Mouse (Mus musculus) ZHBTc4 (cell line): ENCODE results near the gene Ccdc74a.
A peak's percentile ranks its signal among the peaks of the same experiment; 100 is the strongest.

Source experiments
- DNase-seq: peaks from one replicate; pipeline ENCODE4 v3.0.0-alpha.2; 2011; ENCODE audit warnings: low read depth, low spot score

Gene Ccdc74a

DNA sequence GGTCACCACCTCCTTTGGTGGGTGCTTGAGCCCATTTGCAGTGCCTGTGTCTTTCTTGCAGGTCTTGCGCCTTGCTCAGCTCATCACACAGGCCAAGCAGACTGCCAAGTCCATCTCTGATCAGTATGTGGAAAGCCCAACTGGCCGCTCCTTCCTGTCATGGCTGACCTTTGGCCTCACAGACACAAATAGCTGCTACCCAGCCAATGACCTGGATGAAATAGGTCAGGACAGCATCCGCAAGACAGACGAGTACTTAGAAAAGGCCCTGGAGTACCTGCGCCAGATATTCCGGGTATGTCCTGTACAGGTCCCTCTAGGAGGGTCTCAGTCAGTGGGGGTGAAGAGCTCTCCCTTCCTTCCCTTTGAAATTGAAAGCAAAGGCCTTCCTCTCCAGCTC lies 5.0 kb upstream of the Ccdc74a start:
- DNase-seq = no peak

GRCm38 (mm10) chr16:17642311-17642710 lies 4.0 kb upstream of the Ccdc74a start:
- DNase-seq = no peak

DNA sequence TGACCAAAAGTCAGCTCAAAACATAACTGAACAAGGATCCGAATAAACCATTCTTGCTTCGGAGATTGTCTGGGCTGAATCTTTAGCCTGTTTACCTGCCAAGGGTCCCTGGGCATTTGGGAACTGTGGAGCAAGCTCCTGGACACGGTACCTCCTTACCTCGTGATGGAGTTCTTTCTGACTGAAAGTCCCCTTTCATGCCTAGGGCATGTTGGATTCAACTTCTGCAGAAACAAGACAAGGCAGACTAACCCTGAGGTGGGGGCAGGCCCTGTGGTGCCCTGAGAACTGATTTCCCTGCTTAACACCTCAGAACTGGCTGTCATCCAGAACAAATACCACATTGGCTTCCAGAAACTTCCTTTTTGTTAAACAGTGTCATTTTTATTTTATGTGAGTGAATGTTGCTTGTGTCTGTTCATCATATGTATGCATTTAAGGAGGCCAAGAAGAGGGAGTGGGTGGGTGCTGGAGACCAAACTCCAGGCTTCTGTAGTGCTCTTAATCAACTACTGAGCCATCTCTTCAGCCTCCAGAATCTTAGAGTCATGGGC lies 2.8 kb upstream of the Ccdc74a start:
- no peak for DNase-seq

- no peak for DNase-seq
Measured at GRCm38 (mm10) chr16:17647156-17647555, 886 bp downstream of the Ccdc74a start.

DNA sequence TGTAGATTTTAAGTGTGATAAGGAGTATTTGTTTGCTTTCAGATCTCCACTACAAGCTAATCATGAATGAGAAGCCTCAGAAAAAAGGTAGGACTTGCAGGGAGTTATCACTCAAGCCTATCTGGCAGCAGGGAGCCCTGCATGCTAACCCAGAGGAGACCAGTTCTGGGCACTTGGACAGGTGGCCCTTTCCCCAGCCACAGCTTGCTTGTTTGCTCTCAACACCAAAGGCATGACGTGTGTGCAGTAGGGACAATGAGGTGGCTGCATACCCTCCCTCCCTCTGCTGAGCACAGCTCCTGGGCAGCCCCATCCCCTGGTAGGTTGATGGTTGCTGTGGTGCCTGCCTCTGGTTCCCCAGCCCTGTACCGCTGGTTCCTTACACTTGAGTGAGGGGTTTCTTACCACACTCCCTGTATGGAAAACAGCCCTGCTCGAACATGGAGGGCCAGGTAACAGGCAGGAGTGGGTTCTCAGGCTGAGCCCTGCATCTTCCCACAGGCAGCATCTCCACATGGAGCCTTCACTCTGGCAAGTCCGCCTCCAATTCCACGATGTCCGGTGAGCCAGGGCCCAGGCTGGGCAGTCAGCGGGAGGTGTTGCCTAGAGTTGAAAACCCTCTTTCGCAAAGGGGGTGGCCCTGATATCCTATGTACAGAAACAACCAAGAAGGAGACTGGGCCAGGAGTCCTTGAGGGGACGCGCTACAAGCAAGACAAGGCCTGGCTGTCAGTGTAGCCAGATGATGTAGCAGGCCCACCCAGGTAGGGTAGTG lies 1.5 kb downstream of the Ccdc74a start:
- no peak for DNase-seq

DNA sequence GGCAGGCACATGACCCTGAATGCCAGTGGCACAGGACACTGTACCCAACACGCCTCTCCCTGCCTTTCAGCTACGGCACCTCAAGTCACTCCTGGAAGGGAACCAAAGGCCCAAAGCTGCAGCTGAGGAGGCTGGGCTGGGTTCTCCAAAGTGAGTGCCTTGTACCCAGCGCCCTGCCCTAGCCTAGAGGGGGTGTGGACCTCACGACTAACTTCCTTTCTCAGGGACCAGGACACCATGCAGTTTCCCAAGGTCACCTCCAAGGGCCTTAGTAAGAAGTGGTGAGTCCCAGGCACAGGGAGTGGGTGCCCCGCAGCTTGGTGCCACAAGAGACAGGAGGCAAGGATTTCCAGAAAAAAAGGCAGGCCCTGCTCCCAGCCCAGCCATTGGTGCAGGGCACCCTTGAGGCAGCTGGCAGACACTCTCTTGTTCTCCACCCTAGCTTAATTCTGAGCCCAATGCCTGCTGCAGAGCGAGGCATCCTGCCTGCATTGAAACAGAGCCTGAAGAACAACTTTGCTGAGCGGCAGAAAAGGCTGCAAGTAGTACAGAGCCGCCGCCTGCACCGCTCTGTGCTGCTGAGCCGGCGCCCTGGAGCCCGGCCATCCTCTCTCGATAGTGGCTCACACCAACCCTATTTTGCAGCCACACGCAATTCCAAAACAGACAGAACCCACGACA lies 3.8 kb downstream of the Ccdc74a start:
- peak; percentile 61 for DNase-seq

DNA sequence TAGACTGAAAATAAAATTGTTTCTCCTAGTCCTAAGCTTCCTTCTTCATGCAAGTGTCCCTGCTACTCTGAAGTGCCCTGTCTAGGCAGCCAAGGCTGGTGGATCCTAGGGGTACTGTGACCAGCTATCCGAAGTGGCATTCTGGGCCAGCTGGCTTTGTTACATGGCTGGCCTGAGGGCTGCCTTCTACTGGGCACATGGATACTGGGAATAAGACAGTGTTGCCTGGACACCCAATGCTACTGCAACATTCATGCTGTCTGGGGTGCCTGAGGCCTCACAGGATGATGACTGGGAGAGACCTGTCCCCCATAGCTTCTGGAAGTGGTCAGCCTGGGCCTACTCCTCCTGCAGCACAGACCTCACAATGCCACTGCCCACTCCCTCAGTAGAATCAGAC lies 4.4 kb downstream of the Ccdc74a start:
- DNase-seq = no peak

GRCm38 (mm10) chr16:17652607-17653006 lies 6.3 kb downstream of the Ccdc74a start:
- no peak for DNase-seq

DNA sequence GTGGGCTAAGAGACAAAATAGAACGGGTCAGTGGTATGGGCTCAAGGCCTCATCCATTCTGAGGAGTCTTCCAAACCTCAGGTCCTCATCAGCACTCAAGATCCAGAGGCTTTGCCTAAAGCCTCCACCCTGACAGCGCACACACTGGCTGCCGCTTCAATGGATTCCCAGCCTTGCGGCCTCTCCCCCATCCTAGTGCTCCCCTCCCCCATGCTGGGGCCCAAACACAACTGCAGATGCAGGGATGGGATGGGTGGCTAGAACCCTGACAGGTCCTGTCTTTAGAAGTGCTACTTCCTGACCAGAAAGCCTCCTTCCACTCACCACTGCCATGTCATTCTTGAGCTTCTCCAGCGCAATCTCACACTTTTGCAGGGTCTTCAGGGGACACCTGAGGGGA lies 7.3 kb downstream of the Ccdc74a start:
- no peak for DNase-seq

DNA sequence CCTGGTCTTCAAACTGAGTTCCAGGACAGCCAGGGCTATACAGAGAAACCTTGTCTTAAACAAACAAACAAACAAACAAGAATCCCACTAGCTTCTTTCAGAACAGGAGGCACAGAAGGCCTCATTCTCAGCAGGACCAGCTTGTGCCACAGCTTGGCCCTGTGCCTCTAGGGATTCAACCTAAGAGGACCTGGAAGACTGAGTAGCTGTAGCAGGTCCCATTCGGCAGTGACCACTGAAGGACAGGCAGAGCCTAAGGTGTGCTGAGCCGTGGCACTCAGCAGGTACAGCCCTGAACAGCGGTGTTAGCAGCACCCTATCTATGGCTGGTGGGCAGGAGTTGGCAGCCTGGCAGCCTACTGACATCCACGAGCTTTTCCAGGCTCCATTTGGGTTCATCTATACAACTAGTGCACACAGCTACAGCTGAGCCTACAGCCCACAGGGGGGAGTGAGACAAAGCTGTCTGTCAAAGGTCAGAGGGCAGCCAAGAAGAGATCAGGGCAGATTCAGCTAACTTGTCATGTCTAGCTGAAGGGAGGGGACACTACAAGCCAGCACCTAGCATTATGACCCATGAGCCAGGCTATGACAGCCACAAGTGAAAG lies 8.0 kb downstream of the Ccdc74a start:
- DNase-seq = no peak

DNA sequence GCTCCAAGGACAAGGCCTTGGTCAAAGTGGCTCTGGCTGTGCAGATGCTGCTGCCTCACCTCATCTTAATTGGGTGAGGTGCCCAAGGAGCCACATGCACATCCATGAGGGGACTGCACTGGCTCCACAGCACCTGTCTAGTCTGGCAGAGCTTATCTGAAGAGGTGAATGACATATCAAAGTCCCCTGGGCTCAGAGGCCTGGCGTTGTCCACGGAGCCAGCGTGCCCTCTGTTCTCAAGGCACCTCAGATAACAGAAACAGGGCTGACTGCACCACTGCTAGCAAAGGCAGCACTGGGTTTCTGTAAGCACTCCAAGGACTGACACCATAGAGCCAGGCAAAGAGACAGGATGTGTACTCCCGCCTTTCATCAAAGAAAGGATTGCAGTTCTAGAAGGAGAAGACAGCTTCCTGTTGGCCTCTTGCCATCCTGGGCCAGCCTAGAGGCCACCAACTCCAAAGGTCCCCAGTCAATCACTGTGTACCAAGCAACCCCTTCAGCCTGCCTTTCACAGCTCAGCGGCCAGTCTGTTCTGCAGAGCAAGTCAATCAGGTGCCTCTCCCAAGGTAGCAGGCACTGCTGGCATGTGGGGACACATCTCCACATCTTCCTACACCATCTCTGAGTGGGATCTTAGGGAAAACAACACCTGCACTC lies 10.1 kb downstream of the Ccdc74a start:
- no peak for DNase-seq

GRCm38 (mm10) chr16:17665568-17665967 lies 19.3 kb downstream of the Ccdc74a start:
- no peak for DNase-seq

DNA sequence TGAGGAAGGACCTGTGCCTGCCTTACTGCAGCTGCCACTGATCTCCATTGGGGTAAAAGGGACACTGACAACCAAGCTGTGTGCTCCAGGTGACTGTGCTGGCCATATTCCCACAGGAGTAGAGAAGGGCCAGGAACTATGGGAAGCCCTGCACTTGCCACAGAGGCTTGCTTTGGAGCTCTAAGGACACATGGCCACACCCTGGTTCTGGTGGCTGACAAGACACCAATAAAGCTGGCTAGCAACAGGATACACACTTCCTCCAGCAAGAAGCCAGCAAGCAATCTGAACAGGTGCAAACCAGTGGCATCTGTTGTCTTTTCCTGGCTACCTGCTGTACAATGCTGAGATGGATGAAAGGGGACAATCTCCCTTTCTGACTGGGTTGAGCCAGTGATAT lies 23.6 kb downstream of the Ccdc74a start:
- no peak for DNase-seq

DNA sequence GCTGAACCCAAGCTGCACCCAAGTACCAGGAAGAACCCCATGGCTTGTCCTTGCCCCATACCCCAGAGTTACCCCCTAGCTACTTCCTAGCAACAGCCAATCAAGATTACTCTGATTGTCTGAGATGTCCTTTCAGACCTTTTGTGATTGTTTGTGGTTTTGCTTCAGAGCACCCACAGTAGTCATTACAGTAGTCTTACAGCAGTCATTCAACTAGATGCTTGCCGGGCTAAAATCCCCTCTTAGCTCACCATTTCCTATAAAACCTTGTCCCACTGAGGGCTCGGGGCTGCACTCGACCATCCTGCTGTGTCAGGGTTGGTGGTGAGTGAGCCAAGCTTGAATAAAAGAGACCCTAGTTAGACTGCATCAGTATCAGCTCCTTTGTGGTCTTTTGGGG lies 48.6 kb downstream of the Ccdc74a start:
- DNase-seq = no peak
